Mouse (Mus musculus) liver, embryonic 13.5 days (tissue): ENCODE measurements around the gene Zfp365. TPM values are rescaled to one million over a fixed set of nuclear protein-coding genes. Genes with fewer than 3 reads are reported as not detected.

Experiments
- ATAC-seq: fragments of 200-750 bp; cut with Nextera tagmentation; 2 replicates; pipeline ENCODE4 v1.8.0; 2017; ENCODE audit warnings: low read depth, mild to moderate bottlenecking, moderate number of reproducible peaks, moderate library complexity
- DNase-seq: peaks from one replicate; pipeline ENCODE4 v3.0.0; 2022
- H3K27ac ChIP-seq: fragments of 300-500 bp; sonication (generic); 2 replicates; pipeline ENCODE4 v1.5.1; 2015; ENCODE audit warnings: moderate library complexity, mild to moderate bottlenecking, inconsistent platforms
- H3K27me3 ChIP-seq: fragments of 300-500 bp; sonication (generic); 2 replicates; pipeline ENCODE4 v1.6.1; 2015; ENCODE audit warnings: mild to moderate bottlenecking, inconsistent platforms
- H3K36me3 ChIP-seq: fragments of 300-500 bp; sonication (generic); 2 replicates; pipeline ENCODE4 v1.6.1; 2015; ENCODE audit warnings: mild to moderate bottlenecking, inconsistent platforms
- H3K4me1 ChIP-seq: fragments of 300-500 bp; sonication (generic); replicated peaks from 2 replicates; pipeline ENCODE4 v1.6.1; 2015; ENCODE audit warnings: inconsistent platforms
- H3K4me2 ChIP-seq: fragments of 300-500 bp; sonication (generic); 2 replicates; pipeline ENCODE4 v1.6.1; 2015; ENCODE audit warnings: inconsistent platforms, mild to moderate bottlenecking, moderate library complexity
- H3K4me3 ChIP-seq: fragments of 300-500 bp; sonication (generic); replicated peaks from 2 replicates; pipeline ENCODE4 v1.5.1; 2015; ENCODE audit warnings: mild to moderate bottlenecking, inconsistent platforms
- H3K9ac ChIP-seq: fragments of 300-500 bp; sonication (generic); 2 replicates; pipeline ENCODE4 v1.6.1; 2015; ENCODE audit warnings: mild to moderate bottlenecking, inconsistent platforms
- H3K9me3 ChIP-seq: fragments of 300-500 bp; sonication (generic); replicated peaks from 2 replicates; pipeline ENCODE4 v1.6.1; 2016; ENCODE audit warnings: inconsistent platforms
- WGBS: fragments of 180-500 bp; shearing (Covaris S2); methylation state at CpG from one replicate; pipeline ENCODE4 v1.1.7; 2015; ENCODE audit not compliant: insufficient replicate concordance; 5-methylcytosine and 5-hydroxymethylcytosine counted together
- polyA plus RNA-seq: library from polyadenylated mRNA; unstranded; fragments of >200 nt; fragmentation: Nextera tagmentation; extraction: Ambion mirVana; gene quantifications from 2 replicates; pipeline ENCODE4 v1.2.1, GENCODE M21; 2015

The Zfp365 gene
- polyA plus RNA-seq, 1 experiment from 2014 or later = 0.12 TPM

DNA sequence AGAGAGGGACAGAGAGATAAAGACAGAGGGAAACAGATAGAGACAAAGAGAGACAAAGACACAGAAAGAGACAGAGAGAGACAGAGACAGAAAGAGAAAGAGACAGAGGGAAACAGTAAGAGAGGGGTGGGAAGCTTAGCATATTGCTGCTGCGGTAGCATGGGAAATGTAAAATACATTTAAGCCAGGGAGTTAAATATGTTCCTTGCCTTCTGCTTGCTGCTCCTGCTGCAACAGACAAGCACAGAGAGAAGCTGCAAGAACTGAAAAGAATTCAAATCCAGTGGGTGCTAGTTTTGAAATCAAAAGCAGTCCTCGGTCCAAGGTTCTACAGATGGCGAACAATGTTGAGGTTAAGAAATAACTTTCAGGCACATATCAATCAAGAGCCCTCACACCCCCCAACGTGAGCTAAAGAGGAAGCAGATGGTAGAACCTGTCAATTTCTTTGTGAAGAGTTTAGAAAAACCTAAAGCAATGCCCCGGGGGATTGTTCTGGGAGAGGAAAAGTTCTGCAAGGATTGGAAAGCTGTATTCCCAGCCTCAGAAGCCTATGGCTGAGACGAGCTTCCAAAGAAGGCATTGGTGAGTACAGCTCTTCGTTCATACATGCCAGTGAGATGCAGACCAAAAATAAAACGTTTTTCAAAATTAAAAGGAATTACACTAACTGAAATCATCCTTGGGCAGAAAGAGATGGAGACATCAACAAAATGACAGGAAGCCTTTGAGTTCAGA, 15.4 kb upstream of the Zfp365 start:
- H3K9ac ChIP-seq = no peak overlapping the region
- 51% methylated on average over 8 of the region's 8 CpGs for WGBS
- no peak for ATAC-seq

GRCm38 (mm10) chr10:67924030-67924429, 11.6 kb upstream of the Zfp365 start:
- H3K4me3 ChIP-seq = no peak overlapping the region
- no peak overlapping the region for H3K27ac ChIP-seq
- H3K9ac ChIP-seq = no peak overlapping the region
- H3K36me3 ChIP-seq = no peaks in the 10 kb centered on the region
- H3K9me3 ChIP-seq = no peaks in the 10 kb centered on the region
- 40% methylated on average over 7 of the region's 7 CpGs for WGBS
- no peak overlapping the region for H3K4me2 ChIP-seq
- no peak for DNase-seq
- no peak for ATAC-seq
- H3K4me1 ChIP-seq = no peaks in the 10 kb centered on the region
- no peaks in the 10 kb centered on the region for H3K27me3 ChIP-seq

More for the DNA sequence above, 15.4 kb upstream of the Zfp365 start:
- no peak overlapping the region for H3K4me3 ChIP-seq
- no peak overlapping the region for H3K27ac ChIP-seq
- 0 out of 2 replicates have a peak, but pooled peaks cover 3% of the 10 kb centered on the region for H3K9me3 ChIP-seq
- H3K27me3 ChIP-seq = no peaks in the 10 kb centered on the region
- no peaks in the 10 kb centered on the region for H3K4me1 ChIP-seq
- DNase-seq = no peak
- no peak overlapping the region for H3K4me2 ChIP-seq
- no peaks in the 10 kb centered on the region for H3K36me3 ChIP-seq

GRCm38 (mm10) chr10:67921777-67922176, 9.3 kb upstream of the Zfp365 start:
- DNase-seq (no peak), ATAC-seq (no peak)
- Histone ChIP-seq H3K9ac (no peak overlapping the region), H3K4me3 (no peak overlapping the region), H3K27me3 (no peaks in the 10 kb centered on the region), H3K27ac (no peak overlapping the region), H3K9me3 (no peaks in the 10 kb centered on the region), H3K4me1 (no peaks in the 10 kb centered on the region), H3K4me2 (no peak overlapping the region), H3K36me3 (no peaks in the 10 kb centered on the region)
- WGBS = 75% methylated on average over 6 of the region's 6 CpGs

GRCm38 (mm10) chr10:67919706-67920105, 7.2 kb upstream of the Zfp365 start:
- Histone ChIP-seq H3K4me3 (no peak overlapping the region), H3K27ac (no peak overlapping the region), H3K4me2 (no peak overlapping the region), H3K36me3 (no peaks in the 10 kb centered on the region), H3K9me3 (no peaks in the 10 kb centered on the region), H3K9ac (no peak overlapping the region), H3K27me3 (no peaks in the 10 kb centered on the region), H3K4me1 (no peaks in the 10 kb centered on the region)
- no peak for DNase-seq
- no peak for ATAC-seq
- 78% methylated on average over 4 of the region's 4 CpGs for WGBS

DNA sequence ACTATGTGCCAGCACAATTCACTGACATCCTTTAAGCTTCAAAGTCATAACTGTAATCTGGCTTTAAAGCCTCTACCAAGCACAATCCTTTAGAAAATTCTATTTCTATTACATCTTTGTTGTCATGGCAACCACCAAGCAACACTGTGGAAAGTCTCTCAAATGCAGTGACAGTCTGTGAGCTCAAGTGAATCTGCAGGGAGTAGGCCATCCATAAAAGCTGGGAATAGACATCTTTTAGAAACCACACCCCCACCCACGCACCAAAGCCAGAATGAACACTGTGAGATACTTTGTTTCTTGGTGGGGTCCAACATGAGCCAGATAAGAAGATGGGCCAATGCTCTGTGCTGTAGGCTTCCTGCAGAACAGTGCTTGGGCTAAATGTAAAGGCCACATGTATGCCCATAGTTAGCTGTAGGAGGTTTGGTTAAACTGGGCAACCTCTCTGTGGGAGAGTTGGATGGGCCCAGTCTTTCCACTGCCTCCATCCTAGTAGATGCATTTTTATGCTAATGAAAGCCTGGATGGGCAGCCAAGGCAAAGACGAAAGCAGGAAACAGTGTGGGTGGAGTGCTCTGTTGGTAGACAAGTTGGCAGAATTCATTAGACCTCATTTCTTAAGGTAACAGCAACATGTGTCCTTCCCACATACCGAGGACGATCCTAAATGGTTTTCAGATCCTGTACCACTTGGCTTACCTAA, 5.9 kb upstream of the Zfp365 start:
- no peak overlapping the region for H3K9ac ChIP-seq
- H3K36me3 ChIP-seq = no peaks in the 10 kb centered on the region
- ATAC-seq = no peak
- H3K27ac ChIP-seq = no peak overlapping the region
- H3K9me3 ChIP-seq = no peaks in the 10 kb centered on the region
- 53% methylated on average over 4 of the region's 4 CpGs for WGBS
- no peak for DNase-seq
- no peak overlapping the region for H3K4me2 ChIP-seq
- no peaks in the 10 kb centered on the region for H3K4me1 ChIP-seq
- no peak overlapping the region for H3K4me3 ChIP-seq
- H3K27me3 ChIP-seq = 0 out of 2 replicates have a peak, but pooled peaks cover 1% of the 10 kb centered on the region

DNA sequence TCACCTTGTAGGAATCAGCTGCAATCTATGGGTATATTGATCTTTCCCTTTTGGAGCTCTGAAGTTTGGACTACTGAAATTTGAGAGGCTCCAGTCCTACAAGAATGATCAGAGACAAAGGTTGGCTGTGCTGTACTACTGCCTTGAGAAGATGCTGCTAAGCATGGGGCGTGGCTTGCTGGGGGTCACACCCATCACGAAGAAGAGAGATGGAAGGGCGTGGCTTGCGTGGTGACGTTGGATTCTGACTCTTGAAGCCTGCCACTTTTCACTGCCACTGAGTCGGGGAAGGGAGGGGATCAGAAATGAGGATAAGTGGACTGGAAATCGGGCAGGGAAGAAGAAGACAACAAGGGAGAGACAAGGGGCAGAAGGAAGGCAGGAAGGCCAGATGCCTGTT, 4.9 kb upstream of the Zfp365 start:
- no peaks in the 10 kb centered on the region for H3K36me3 ChIP-seq
- no peak overlapping the region for H3K27ac ChIP-seq
- H3K4me3 ChIP-seq = no peak overlapping the region
- no peak overlapping the region for H3K9ac ChIP-seq
- no peaks in the 10 kb centered on the region for H3K9me3 ChIP-seq
- no peak overlapping the region for H3K4me2 ChIP-seq
- H3K27me3 ChIP-seq = peaks cover 9% of the 10 kb centered on the region
- ATAC-seq = no peak
- 30% methylated on average over 7 of the region's 7 CpGs for WGBS
- no peaks in the 10 kb centered on the region for H3K4me1 ChIP-seq
- no peak for DNase-seq

DNA sequence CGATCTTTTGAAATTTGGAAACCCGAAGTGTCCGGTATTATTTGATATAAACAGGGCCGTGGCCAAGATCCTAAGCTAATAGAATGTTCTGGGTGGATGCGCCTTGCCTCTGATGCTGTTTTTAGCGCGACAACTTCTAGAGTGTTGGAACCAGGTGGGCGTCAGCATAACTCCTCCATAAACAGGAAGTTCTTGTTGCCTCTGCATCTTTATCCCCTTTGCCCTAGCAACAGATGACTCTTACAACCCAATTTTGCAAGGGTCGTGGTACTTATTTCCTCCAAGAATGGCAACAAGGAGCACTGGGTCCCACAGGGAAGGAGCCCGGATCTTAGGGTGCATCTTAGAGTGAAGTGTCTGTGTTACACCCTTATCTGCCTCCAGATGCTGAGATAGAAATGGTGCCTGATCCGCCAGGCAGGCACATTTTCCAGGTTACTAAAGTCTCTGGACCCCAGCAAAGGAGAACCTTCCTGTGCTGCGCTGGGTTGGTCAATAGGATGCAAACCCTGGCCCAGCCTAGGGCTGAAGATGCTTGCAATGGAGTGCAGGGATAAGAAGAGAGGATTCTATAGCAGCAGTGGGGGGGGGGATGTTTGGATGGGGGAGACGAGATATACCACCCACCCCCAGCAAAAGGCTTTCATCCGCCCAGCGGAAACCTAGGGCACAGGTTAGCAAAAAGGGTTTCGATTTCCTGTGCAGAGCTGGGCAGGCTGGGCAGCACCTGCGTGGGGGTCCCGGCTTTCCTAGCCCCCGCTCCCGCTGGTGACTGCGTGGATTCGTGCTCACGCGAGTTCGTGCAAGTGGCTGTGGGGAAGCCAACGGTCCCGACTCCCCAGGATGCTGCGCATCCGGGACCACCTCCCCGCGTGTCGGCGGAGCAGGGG, 770 bp downstream of the Zfp365 start:
- WGBS = 18% methylated on average over 33 of the region's 33 CpGs
- ATAC-seq (no peak), DNase-seq (no peak)
- H3K9ac ChIP-seq = peak overlapping the region; percentile 22; the same call in 1 of the 2 replicates
- peak overlapping the region; percentile 53 for H3K4me3 ChIP-seq
- H3K27me3 ChIP-seq = peaks cover 25% of the 10 kb centered on the region
- peak overlapping the region; percentile 72 for H3K4me2 ChIP-seq
- no peak overlapping the region for H3K27ac ChIP-seq
- H3K4me1 ChIP-seq = peaks cover 7% of the 10 kb centered on the region; the same call in 1 of the 2 replicates
- no peaks in the 10 kb centered on the region for H3K9me3 ChIP-seq
- no peaks in the 10 kb centered on the region for H3K36me3 ChIP-seq

GRCm38 (mm10) chr10:67907931-67908330, 4.5 kb downstream of the Zfp365 start:
- no peak for DNase-seq
- H3K27me3 ChIP-seq = peaks cover 20% of the 10 kb centered on the region

DNA sequence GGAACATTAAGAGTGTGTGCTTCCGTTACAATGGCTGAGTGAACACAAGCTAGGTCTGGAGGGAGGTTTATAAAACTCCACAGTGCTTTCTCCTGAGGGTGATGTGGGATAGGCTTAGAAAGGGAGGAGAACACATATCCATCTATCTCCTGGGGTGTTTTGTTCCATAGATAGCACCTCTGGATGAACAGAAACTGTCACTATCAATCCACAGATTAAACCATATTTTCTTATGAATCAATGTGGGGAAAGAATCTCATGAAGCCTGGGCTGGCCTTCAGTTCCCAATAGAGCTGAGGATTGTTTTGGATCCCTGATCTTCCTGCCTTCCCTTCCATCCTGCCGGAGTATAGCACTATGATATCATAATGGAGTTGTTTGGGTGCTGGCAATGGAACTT, 5.5 kb downstream of the Zfp365 start:
- no peak overlapping the region for H3K27ac ChIP-seq
- peaks cover 3% of the 10 kb centered on the region; the same call in 1 of the 2 replicates for H3K4me1 ChIP-seq
- no peak for DNase-seq
- H3K9ac ChIP-seq = no peak overlapping the region
- H3K4me2 ChIP-seq = no peak overlapping the region
- 60% methylated on average over 2 of the region's 2 CpGs for WGBS
- peaks cover 12% of the 10 kb centered on the region for H3K27me3 ChIP-seq
- ATAC-seq = no peak
- no peaks in the 10 kb centered on the region for H3K36me3 ChIP-seq
- no peak overlapping the region for H3K4me3 ChIP-seq
- H3K9me3 ChIP-seq = no peaks in the 10 kb centered on the region

More at GRCm38 (mm10) chr10:67907931-67908330, 4.5 kb downstream of the Zfp365 start:
- H3K9ac ChIP-seq = no peak overlapping the region
- H3K9me3 ChIP-seq = no peaks in the 10 kb centered on the region
- no peak overlapping the region for H3K4me3 ChIP-seq
- no peak overlapping the region for H3K27ac ChIP-seq
- no peak for ATAC-seq
- no peak overlapping the region for H3K4me2 ChIP-seq
- peaks cover 7% of the 10 kb centered on the region; the same call in 1 of the 2 replicates for H3K4me1 ChIP-seq
- H3K36me3 ChIP-seq = no peaks in the 10 kb centered on the region
- 72% methylated on average over 4 of the region's 4 CpGs for WGBS

DNA sequence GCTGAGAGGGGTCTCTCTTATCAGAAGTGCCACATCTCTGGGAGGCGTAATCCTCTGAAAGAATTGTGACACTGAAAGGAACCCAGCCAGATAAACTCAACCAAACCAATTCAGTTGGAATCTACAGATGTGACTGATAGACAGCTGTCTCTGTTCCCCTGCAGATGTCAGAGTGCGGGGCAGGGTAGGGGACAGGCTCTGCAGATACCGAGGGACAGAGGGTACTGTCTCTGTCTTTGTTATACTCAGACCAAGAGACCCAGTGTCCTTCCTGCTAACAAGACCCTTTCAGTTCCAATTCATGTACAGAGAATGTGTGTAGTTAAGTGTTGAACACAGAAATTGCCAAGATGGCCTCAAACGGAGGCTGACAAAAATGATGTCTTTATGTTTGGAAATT, 6.4 kb downstream of the Zfp365 start:
- no peak overlapping the region for H3K27ac ChIP-seq
- no peak overlapping the region for H3K4me2 ChIP-seq
- DNase-seq (no peak), ATAC-seq (no peak)
- no peak overlapping the region for H3K4me3 ChIP-seq
- no peaks in the 10 kb centered on the region for H3K36me3 ChIP-seq
- 47% methylated on average over 4 of the region's 4 CpGs for WGBS
- no peak overlapping the region for H3K9ac ChIP-seq
- no peaks in the 10 kb centered on the region for H3K4me1 ChIP-seq
- no peaks in the 10 kb centered on the region for H3K9me3 ChIP-seq
- H3K27me3 ChIP-seq = 0 out of 2 replicates have a peak, but pooled peaks cover 4% of the 10 kb centered on the region

DNA sequence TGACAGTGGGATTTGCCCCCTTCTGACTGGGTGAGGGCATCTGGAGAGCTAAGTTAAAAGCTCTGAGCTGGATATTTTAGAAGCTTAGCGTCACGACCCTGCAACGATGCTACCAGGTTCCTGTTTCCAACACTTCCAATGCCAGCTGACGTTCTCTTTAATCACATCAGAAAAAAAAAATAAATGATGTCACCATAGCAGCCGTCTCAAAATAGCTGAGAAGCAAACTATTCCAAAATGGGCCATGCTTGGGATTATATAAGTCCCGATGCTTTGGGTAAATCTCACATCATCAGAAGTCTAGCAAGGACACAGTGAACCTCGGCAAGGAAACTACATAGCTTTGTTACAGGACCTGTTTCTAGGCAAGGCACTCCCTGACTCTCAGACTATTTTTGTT, 9.1 kb downstream of the Zfp365 start:
- Histone ChIP-seq H3K27me3 (no peaks in the 10 kb centered on the region), H3K9ac (no peak overlapping the region), H3K4me2 (no peak overlapping the region), H3K4me1 (no peaks in the 10 kb centered on the region), H3K36me3 (no peaks in the 10 kb centered on the region), H3K9me3 (no peaks in the 10 kb centered on the region), H3K4me3 (no peak overlapping the region), H3K27ac (no peak overlapping the region)
- ATAC-seq (no peak), DNase-seq (no peak)
- WGBS = 61% methylated on average over 7 of the region's 7 CpGs
